Comparison of ENCODE assay signal across 7 mouse cellular contexts in the genomic region with DNA sequence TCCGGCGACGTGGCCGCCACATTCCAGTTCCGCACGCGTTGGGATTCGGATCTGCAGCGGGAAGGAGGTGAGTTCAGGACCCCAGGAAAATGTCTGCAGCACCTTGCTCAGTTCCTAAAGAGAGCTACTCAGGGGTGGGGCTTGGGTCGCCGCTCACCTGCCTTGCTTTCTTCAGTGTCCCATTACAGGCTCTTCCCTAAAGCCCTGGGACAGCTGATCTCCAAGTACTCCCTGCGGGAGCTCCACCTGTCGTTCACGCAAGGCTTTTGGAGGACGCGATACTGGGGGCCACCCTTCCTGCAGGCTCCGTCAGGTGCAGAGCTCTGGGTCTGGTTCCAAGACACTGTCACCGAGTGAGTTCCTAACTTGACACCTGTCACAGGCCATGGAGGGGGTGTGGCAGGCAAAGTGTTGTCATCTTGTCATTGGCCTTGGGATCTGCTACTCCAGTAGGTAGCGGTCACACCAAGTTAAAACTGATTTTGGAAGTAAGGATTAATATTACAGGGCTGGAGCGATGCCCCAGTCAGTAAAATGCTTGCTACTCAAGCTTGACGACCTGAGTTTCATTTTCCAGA. TPM values are rescaled to one million over a fixed set of nuclear protein-coding genes. Genes with fewer than 3 reads are reported as not detected.
DNase-seq lines count a peak whose midpoint lies in the region; ATAC-seq lines count a peak whose summit lies in the region.

No protein-coding gene starts in this region.

- 4% methylated on average over 21 of the region's 21 CpGs for WGBS in lung, embryonic 16.5 days
- WGBS in embryonic facial prominence, embryonic 15.5 days = 6% methylated on average over 21 of the region's 21 CpGs
- 6% methylated on average over 21 of the region's 21 CpGs for WGBS in intestine, embryonic 14.5 days
- WGBS in neural tube, embryonic 13.5 days = 6% methylated on average over 21 of the region's 21 CpGs

- H3K4me3 ChIP-seq in lung, embryonic 16.5 days (ENCODE audit: low read length) = peak overlapping the region; percentile 77
- peak overlapping the region; percentile 89 for H3K4me3 ChIP-seq in embryonic facial prominence, embryonic 15.5 days (replicated peaks)
- H3K4me3 ChIP-seq in intestine, embryonic 14.5 days (ENCODE audit: low read depth, low read length) = peak overlapping the region; percentile 98
- H3K4me3 ChIP-seq in neural tube, embryonic 13.5 days = peak overlapping the region; percentile 85

- H3K27me3 ChIP-seq in lung, embryonic 16.5 days (ENCODE audit: control insufficient read depth, insufficient read depth, low read depth, low read length) = no peaks in the 10 kb centered on the region
- no peaks in the 10 kb centered on the region for H3K27me3 ChIP-seq in embryonic facial prominence, embryonic 15.5 days
- H3K27me3 ChIP-seq in intestine, embryonic 14.5 days (replicated peaks; ENCODE audit: control insufficient read depth, insufficient read depth, low read length) = no peaks in the 10 kb centered on the region
- H3K27me3 ChIP-seq in neural tube, embryonic 13.5 days = 0 out of 2 replicates have a peak, but pooled peaks cover 3% of the 10 kb centered on the region

- H3K9ac ChIP-seq in lung, embryonic 16.5 days (ENCODE audit: low read length) = peak overlapping the region; percentile 76
- H3K9ac ChIP-seq in embryonic facial prominence, embryonic 15.5 days = peak overlapping the region; percentile 58
- H3K9ac ChIP-seq in intestine, embryonic 14.5 days (ENCODE audit: low read length) = peak overlapping the region; percentile 69
- peak overlapping the region; percentile 82 for H3K9ac ChIP-seq in neural tube, embryonic 13.5 days

- H3K36me3 ChIP-seq in lung, embryonic 16.5 days (ENCODE audit: control insufficient read depth, insufficient read depth, low read length) = peaks cover 13% of the 10 kb centered on the region
- H3K36me3 ChIP-seq in embryonic facial prominence, embryonic 15.5 days = peaks cover 37% of the 10 kb centered on the region
- peaks cover 29% of the 10 kb centered on the region for H3K36me3 ChIP-seq in intestine, embryonic 14.5 days (ENCODE audit: control insufficient read depth, insufficient read depth, low read length)
- H3K36me3 ChIP-seq in neural tube, embryonic 13.5 days = peaks cover 31% of the 10 kb centered on the region

- no peak overlapping the region for H3K27ac ChIP-seq in lung, embryonic 16.5 days (ENCODE audit: low read length)
- peak overlapping the region; percentile 17; the same call in 1 of the 2 replicates for H3K27ac ChIP-seq in embryonic facial prominence, embryonic 15.5 days (replicated peaks)
- no peak overlapping the region for H3K27ac ChIP-seq in intestine, embryonic 14.5 days (ENCODE audit: low read depth)
- 0 out of 2 replicates have a peak overlapping the region, but pooled peaks have one; percentile 34 for H3K27ac ChIP-seq in neural tube, embryonic 13.5 days (replicated peaks)

- intact Hi-C loops in gastrocnemius, postnatal 14 days (cut with DNase I; ENCODE audit: low total_unique reads) = no loop called here

- DNase-seq in lung, postnatal 25 days (ENCODE audit: low spot score) = no peak
- no peak for DNase-seq in intestine, embryonic 14.5 days (ENCODE audit: low spot score)
- no peak for DNase-seq in gastrocnemius, postnatal 14 days
- DNase-seq in kidney, adult 11 months = no peak

- peak; percentile 49 for ATAC-seq in lung, embryonic 16.5 days (ENCODE audit: low read depth)
- ATAC-seq in embryonic facial prominence, embryonic 15.5 days (ENCODE audit: insufficient number of reproducible peaks, low FRiP score, low TSS enrichment, low read depth) = peak; percentile 21; the same call in 1 of the 2 replicates
- ATAC-seq in intestine, embryonic 14.5 days (replicated peaks; ENCODE audit: low FRiP score, low TSS enrichment, low read depth) = peak; percentile 45
- ATAC-seq in neural tube, embryonic 13.5 days (ENCODE audit: low read depth) = peak; percentile 44

- no peaks in the 10 kb centered on the region for H3K9me3 ChIP-seq in lung, embryonic 16.5 days (ENCODE audit: control insufficient read depth, low read length)
- H3K9me3 ChIP-seq in embryonic facial prominence, embryonic 15.5 days (replicated peaks) = no peaks in the 10 kb centered on the region
- no peaks in the 10 kb centered on the region for H3K9me3 ChIP-seq in intestine, embryonic 14.5 days (ENCODE audit: control insufficient read depth, low read length)
- H3K9me3 ChIP-seq in neural tube, embryonic 13.5 days = no peaks in the 10 kb centered on the region

- peaks cover 7% of the 10 kb centered on the region for H3K4me1 ChIP-seq in lung, embryonic 16.5 days (replicated peaks; ENCODE audit: control insufficient read depth, insufficient read depth, low read length)
- H3K4me1 ChIP-seq in embryonic facial prominence, embryonic 15.5 days = peaks cover 9% of the 10 kb centered on the region
- peaks cover 7% of the 10 kb centered on the region for H3K4me1 ChIP-seq in intestine, embryonic 14.5 days (replicated peaks; ENCODE audit: control insufficient read depth, insufficient read depth, low read length)
- H3K4me1 ChIP-seq in neural tube, embryonic 13.5 days (replicated peaks) = peaks cover 18% of the 10 kb centered on the region

- H3K4me2 ChIP-seq in lung, embryonic 16.5 days (ENCODE audit: low read depth, low read length) = peak overlapping the region; percentile 71
- H3K4me2 ChIP-seq in embryonic facial prominence, embryonic 15.5 days (replicated peaks) = peak overlapping the region; percentile 98
- H3K4me2 ChIP-seq in intestine, embryonic 14.5 days (ENCODE audit: low read length) = peak overlapping the region; percentile 79
- H3K4me2 ChIP-seq in neural tube, embryonic 13.5 days = peak overlapping the region; percentile 99

RNA-seq across cellular contexts. Expression of gene Pigt, which starts 0.5 kb away (rescaled TPM):
- polyA plus RNA-seq in lung, embryonic 16.5 days (2015; fragmentation: Nextera tagmentation; extraction: Ambion mirVana) = 62.0 and 63.2 TPM in 2 replicates
- 63.0 and 70.5 TPM in 2 replicates for polyA plus RNA-seq in embryonic facial prominence, embryonic 15.5 days (2015; fragmentation: Nextera tagmentation; extraction: Ambion mirVana)
- polyA plus RNA-seq in intestine, embryonic 14.5 days (2014; fragmentation: Nextera tagmentation; extraction: Ambion mirVana) = 72.4 and 79.7 TPM in 2 replicates
- 69.1 and 71.8 TPM in 2 replicates for polyA plus RNA-seq in neural tube, embryonic 13.5 days (2015; fragmentation: Nextera tagmentation; extraction: Ambion mirVana)
- 10 to 100 TPM; 36.8 to 41.0 TPM for total RNA-seq in gastrocnemius, postnatal 14 days (2021)

RNA-seq across cellular contexts. Expression of gene Dbndd2, which starts 11.9 kb away (rescaled TPM):
- 13.0 and 23.4 TPM in 2 replicates for polyA plus RNA-seq in lung, embryonic 16.5 days (2015; fragmentation: Nextera tagmentation; extraction: Ambion mirVana)
- polyA plus RNA-seq in embryonic facial prominence, embryonic 15.5 days (2015; fragmentation: Nextera tagmentation; extraction: Ambion mirVana) = 8.4 and 10.3 TPM in 2 replicates
- polyA plus RNA-seq in intestine, embryonic 14.5 days (2014; fragmentation: Nextera tagmentation; extraction: Ambion mirVana) = 9.4 and 12.5 TPM in 2 replicates
- polyA plus RNA-seq in neural tube, embryonic 13.5 days (2015; fragmentation: Nextera tagmentation; extraction: Ambion mirVana) = 10.3 and 11.9 TPM in 2 replicates
- total RNA-seq in gastrocnemius, postnatal 14 days (2021) = 10 to 100 TPM; 14.6 to 20.6 TPM

RNA-seq across cellular contexts. Expression of gene Trp53tg5, which starts 24.3 kb away (rescaled TPM):
- polyA plus RNA-seq in lung, embryonic 16.5 days (2015; fragmentation: Nextera tagmentation; extraction: Ambion mirVana) = not detected in 2 replicates
- not detected in 2 replicates for polyA plus RNA-seq in embryonic facial prominence, embryonic 15.5 days (2015; fragmentation: Nextera tagmentation; extraction: Ambion mirVana)
- polyA plus RNA-seq in intestine, embryonic 14.5 days (2014; fragmentation: Nextera tagmentation; extraction: Ambion mirVana) = not detected in 2 replicates
- not detected in 2 replicates for polyA plus RNA-seq in neural tube, embryonic 13.5 days (2015; fragmentation: Nextera tagmentation; extraction: Ambion mirVana)
- total RNA-seq in gastrocnemius, postnatal 14 days (2021) = not detected

RNA-seq across cellular contexts. Expression of gene Gm20458, which starts 37.0 kb away (rescaled TPM):
- 7.9 and 15.2 TPM in 2 replicates for polyA plus RNA-seq in lung, embryonic 16.5 days (2015; fragmentation: Nextera tagmentation; extraction: Ambion mirVana)
- polyA plus RNA-seq in embryonic facial prominence, embryonic 15.5 days (2015; fragmentation: Nextera tagmentation; extraction: Ambion mirVana) = 12.2 and 12.5 TPM in 2 replicates
- 11.6 and 17.4 TPM in 2 replicates for polyA plus RNA-seq in intestine, embryonic 14.5 days (2014; fragmentation: Nextera tagmentation; extraction: Ambion mirVana)
- 3.3 and 7.7 TPM in 2 replicates for polyA plus RNA-seq in neural tube, embryonic 13.5 days (2015; fragmentation: Nextera tagmentation; extraction: Ambion mirVana)
- total RNA-seq in gastrocnemius, postnatal 14 days (2021) = 1 to 10 TPM in 1 of 2 experiments, under 1 TPM in 1; 0.62 to 2.6 TPM

RNA-seq across cellular contexts. Expression of gene Sys1, which starts 41.0 kb away (rescaled TPM):
- polyA plus RNA-seq in lung, embryonic 16.5 days (2015; fragmentation: Nextera tagmentation; extraction: Ambion mirVana) = 59.9 and 62.3 TPM in 2 replicates
- 66.3 and 67.8 TPM in 2 replicates for polyA plus RNA-seq in embryonic facial prominence, embryonic 15.5 days (2015; fragmentation: Nextera tagmentation; extraction: Ambion mirVana)
- polyA plus RNA-seq in intestine, embryonic 14.5 days (2014; fragmentation: Nextera tagmentation; extraction: Ambion mirVana) = 65.2 and 67.2 TPM in 2 replicates
- 71.2 and 77.5 TPM in 2 replicates for polyA plus RNA-seq in neural tube, embryonic 13.5 days (2015; fragmentation: Nextera tagmentation; extraction: Ambion mirVana)
- 10 to 100 TPM; 15.0 to 15.6 TPM for total RNA-seq in gastrocnemius, postnatal 14 days (2021)

Comparison
In these comparisons a context has a peak if more than half of its experiments do, and no peak if none do; other contexts are left out.
1. H3K27ac ChIP-seq: peak in embryonic facial prominence, embryonic 15.5 days (single experiment) and neural tube, embryonic 13.5 days (single experiment); none in lung, embryonic 16.5 days (single experiment) and intestine, embryonic 14.5 days (single experiment).
2. Peak in every context shown above with its lines, with median percentiles within 50 percentile points of each other: ATAC-seq, H3K4me2 ChIP-seq, H3K4me3 ChIP-seq and H3K9ac ChIP-seq.